Mouse (Mus musculus) olfactory bulb, adult 2 months (tissue): ENCODE measurements around the gene Patj. TPM values are rescaled to one million over a fixed set of nuclear protein-coding genes. Genes with fewer than 3 reads are reported as not detected.

ENCODE experiments used
- H3K27ac ChIP-seq: fragments of 200-500 bp; 2 replicates; pipeline ENCODE4 v1.5.1; 2012; ENCODE audit warnings: low read depth, low read length; ENCODE audit not compliant: insufficient read depth
- H3K4me1 ChIP-seq: fragments of 200-500 bp; 2 replicates; pipeline ENCODE4 v1.6.1; 2012; ENCODE audit warnings: low read length; ENCODE audit not compliant: control insufficient read depth, insufficient read depth
- H3K4me3 ChIP-seq: fragments of 200-500 bp; 2 replicates; pipeline ENCODE4 v1.5.1; 2012; ENCODE audit warnings: mild to moderate bottlenecking, low read depth, low read length, moderate library complexity; ENCODE audit not compliant: insufficient read depth
- CTCF ChIP-seq: fragments of 200-500 bp; IDR thresholded peaks from 2 replicates; pipeline ENCODE4 v1.5.1; 2012; ENCODE audit warnings: low read depth, mild to moderate bottlenecking, low read length, moderate library complexity; ENCODE audit not compliant: insufficient read depth
- POLR2A ChIP-seq: fragments of 200-500 bp; IDR thresholded peaks from 2 replicates; pipeline ENCODE4 v1.6.1; 2012; ENCODE audit warnings: mild to moderate bottlenecking, low read depth, low read length, moderate library complexity; ENCODE audit not compliant: insufficient read depth
- WGBS: fragments of 180-500 bp; shearing (Covaris S2); methylation state at CpG from one replicate; pipeline ENCODE4 v1.1.7; 2018; 5-methylcytosine and 5-hydroxymethylcytosine counted together
- polyA plus RNA-seq: library from polyadenylated mRNA; stranded (reverse); fragments of >200 nt; gene quantifications from 2 replicates; pipeline ENCODE4 v1.2.4, GENCODE M21; 2012; ENCODE audit warnings: low replicate concordance; ENCODE audit not compliant: missing spikeins, insufficient read depth, insufficient read length

Patj gene
- polyA plus RNA-seq, 1 experiment: not detected

DNA sequence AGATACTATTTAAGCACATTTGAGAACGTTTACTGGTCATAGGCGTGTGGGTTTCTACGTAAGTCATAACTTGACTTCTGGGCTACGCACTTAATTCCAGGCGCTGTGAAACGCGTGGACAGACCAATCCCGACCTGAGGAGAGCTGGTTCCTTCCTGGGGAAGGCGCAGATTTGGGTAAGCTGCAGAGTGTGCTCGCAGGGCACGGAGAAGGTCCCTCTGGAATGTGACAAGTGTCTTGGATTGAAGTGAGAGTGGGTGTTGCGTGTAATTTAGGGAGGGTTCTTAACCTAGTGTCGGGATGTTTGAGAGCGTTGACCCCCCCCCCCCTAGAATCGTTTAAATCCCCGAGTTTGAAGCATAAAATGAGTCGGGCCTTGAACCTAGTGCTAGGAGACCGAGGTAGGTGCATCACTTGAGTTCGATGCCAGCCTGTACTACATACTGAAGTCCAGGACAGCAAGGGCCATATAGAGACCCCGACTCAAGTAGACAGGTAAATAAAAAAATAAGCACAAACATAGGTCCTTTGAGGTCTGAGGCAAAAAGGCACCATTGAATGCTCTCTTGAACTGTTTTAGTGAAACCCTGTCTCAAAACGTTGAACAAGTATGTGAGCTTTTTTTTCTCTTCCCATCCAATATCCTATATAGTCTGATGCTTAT is 331.8 kb downstream of the Patj start:
- Histone ChIP-seq H3K4me1 (peaks cover 10% of the 10 kb centered on the region), H3K4me3 (no peak overlapping the region), H3K27ac (no peak overlapping the region)
- WGBS: 17% methylated on average over 21 of the region's 21 CpGs
- TF ChIP-seq POLR2A (no peak), CTCF (no peak)

DNA sequence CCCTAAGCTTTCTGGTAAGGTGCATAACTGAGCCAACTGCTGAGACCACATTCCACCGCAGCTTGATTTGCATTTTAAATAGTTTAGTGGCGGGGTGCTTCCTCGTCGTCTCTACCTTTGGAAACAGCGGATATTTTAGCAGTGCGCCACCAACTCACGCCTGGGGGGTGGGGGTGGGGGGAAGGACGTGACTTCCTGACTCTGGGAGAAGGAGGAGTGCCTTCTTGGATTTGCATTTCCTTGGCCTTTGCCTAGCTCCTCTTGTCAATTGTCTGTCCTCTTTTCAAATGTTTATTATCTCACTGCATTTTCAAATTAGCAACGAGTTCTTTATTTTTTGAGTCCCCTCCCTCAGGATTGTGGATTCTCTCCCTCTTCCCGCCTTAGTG is 332.4 kb downstream of the Patj start:
- TF ChIP-seq CTCF: no peak
- TF ChIP-seq POLR2A: no peak
- Histone ChIP-seq H3K4me3 (no peak overlapping the region), H3K4me1 (peaks cover 10% of the 10 kb centered on the region), H3K27ac (no peak overlapping the region)
- WGBS: 11% methylated on average over 10 of the region's 10 CpGs

DNA sequence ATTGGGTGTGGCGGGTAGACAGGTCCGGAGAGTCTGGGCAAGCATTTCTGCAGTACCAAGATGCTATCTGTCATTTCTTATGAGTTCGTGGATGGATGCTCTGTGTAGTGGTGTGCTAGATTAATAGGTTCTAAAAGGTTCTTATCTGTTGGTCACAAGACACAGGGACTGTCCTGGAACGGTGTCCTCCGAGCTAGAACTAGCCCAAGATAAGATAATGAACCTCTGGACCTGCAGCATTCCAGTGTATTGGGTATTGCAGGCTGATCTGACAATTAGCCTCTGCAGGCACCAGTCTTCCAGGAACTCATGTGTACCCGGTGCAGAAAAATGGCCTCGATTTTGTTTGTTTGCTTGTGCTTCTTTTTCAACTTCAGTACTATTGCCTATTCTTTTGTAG is 333.1 kb downstream of the Patj start:
- TF ChIP-seq CTCF (no peak), POLR2A (no peak)
- Histone ChIP-seq H3K4me1 (peaks cover 10% of the 10 kb centered on the region), H3K4me3 (no peak overlapping the region), H3K27ac (no peak overlapping the region)
- WGBS: 75% methylated on average over 7 of the region's 7 CpGs

DNA sequence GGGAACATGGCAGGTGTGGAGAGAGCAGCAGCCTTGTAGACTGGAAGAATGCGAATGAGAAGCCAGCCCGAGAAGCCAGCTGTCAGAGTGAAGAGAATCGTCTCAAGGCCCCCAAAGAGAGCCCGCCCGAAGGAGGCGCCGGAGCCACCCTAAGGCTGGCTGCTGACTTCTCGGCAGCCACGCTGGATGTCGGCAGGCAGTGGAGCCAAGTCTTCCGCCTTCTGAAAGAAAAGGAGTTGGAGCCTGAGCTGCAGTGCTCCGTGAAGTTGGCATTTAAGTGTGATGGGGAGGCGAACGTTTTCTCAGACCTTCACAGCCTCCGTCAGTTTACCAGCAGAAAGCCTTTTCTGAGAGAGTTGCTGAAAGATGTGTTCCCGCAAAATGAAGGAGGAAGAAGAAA is 338.1 kb downstream of the Patj start:
- H3K27ac ChIP-seq: no peak overlapping the region
- TF ChIP-seq CTCF: no peak
- TF ChIP-seq POLR2A: no peak
- no peak overlapping the region for H3K4me3 ChIP-seq
- H3K4me1 ChIP-seq: no peaks in the 10 kb centered on the region
- WGBS: 91% methylated on average over 16 of the region's 16 CpGs

DNA sequence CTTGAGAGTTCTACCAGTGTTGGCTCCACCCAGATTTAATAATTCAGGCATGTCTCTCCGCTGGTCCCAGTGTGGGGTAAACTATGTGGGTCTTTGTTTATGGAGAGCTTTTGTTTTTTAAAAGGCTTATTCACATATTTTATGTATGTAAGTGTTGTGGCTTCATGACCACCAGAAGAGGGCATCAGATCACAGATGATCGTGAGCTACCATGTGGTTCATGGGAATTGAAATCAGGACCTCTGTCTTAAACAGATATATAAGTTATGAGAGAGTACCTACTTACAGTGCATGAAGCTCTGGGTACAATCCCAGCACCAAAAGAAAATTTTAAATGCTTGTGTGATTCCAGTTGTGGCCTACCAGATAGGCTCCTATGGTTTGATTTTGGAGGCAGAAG is 344.2 kb downstream of the Patj start:
- Histone ChIP-seq H3K27ac (no peak overlapping the region), H3K4me3 (no peak overlapping the region), H3K4me1 (no peaks in the 10 kb centered on the region)
- 24% methylated on average over 2 of the region's 2 CpGs for WGBS
- TF ChIP-seq POLR2A: no peak
- no peak for TF ChIP-seq CTCF

DNA sequence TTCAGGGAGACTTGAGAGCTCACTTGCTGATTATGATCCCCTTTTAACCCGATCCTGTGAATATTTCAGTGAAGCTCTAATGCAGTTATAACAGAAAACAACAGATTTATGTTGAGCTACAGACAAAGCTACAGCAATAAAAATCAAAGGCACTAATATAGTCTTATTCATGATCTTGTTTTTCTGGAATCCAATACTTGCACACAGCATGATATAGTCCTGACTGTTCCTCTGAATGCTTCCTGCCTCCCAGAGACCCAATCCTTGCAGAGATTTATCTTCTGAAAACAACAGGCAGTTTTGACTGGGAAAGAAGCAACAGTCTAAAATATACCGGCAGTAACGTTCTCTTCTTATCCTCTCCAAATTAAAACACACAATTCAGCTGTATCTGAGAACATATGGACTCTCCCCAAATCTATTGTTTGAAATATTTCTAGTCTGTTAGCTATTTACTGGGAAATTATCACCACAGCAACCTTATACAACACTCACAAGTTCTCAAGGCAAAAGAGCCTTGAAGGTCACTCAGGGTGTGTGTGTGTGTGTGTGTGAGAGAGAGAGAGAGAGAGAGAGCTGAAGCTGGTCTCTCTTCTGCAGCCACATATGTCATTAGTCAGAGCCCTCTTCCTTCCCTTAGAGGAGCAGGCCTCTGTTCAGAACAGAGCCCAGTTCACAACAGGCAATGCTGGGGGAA is 347.8 kb downstream of the Patj start:
- TF ChIP-seq POLR2A: no peak
- 54% methylated on average over 3 of the region's 3 CpGs for WGBS
- Histone ChIP-seq H3K27ac (no peak overlapping the region), H3K4me1 (0 out of 2 replicates have a peak, but pooled peaks cover 2% of the 10 kb centered on the region), H3K4me3 (no peak overlapping the region)

DNA sequence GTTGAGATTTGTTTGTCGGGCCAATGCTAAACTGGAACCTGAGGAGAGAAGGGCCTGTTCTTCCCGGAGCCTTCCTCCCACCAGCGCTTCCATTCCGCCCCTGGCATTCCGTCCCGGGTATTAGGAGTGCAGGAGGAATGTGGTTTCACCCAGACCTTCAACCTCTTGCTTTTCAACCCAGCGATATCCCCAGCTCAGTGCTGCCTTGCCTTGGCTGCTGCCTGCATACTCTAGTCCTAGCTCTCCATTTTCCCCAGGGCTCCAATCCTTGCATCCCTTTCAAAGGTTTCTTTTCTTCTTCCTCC is 348.3 kb downstream of the Patj start:
- Histone ChIP-seq H3K4me1 (0 out of 2 replicates have a peak, but pooled peaks cover 2% of the 10 kb centered on the region), H3K27ac (no peak overlapping the region), H3K4me3 (no peak overlapping the region)
- 49% methylated on average over 7 of the region's 7 CpGs for WGBS
- TF ChIP-seq CTCF (no peak), POLR2A (no peak)

DNA sequence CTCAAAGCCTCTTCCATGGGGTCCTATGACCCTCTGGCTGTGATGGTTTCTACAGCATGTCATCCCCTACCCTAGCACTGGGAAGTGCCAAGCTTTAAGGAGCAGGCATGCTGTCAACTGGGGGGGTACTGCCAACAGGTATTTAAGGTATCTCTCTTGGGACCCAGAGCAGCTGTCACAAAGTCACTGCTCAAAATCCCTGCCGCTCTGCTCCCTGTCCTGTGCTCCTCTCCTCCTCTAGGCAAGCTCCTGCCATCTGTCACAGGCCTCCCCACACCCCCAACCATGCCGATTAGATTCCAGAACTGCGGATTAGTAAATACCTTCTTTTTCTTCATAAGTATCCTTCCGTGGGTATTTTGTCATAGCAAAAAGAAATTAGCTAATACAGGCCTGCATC is 358.9 kb downstream of the Patj start:
- 80% methylated on average over 4 of the region's 4 CpGs for WGBS
- no peak overlapping the region for H3K27ac ChIP-seq
- no peaks in the 10 kb centered on the region for H3K4me1 ChIP-seq
- TF ChIP-seq POLR2A: no peak
- TF ChIP-seq CTCF: no peak
- no peak overlapping the region for H3K4me3 ChIP-seq

DNA sequence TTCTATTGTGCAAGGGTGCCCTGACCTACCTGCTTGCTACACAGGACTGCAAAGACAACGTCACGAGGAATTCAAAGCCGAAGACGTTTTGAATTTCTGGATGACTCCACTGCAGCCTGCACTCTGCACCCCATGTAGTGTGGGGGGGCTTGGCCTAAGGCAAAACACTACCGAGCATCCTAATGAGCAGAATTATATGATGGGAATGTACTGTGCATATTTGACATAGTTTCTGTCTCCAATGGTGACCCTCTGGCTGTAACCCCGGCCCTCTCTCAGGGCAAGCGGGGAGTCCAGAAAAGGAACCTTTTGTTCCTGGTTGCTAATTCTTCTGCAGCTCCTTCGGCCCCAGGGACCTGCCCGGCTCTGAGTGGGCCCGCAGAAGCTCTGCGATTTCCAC is 360.6 kb downstream of the Patj start:
- no peak for TF ChIP-seq POLR2A
- no peak for TF ChIP-seq CTCF
- 50% methylated on average over 11 of the region's 11 CpGs for WGBS
- H3K4me3 ChIP-seq: no peak overlapping the region
- H3K4me1 ChIP-seq: no peaks in the 10 kb centered on the region
- H3K27ac ChIP-seq: no peak overlapping the region
